Mouse (Mus musculus) hindbrain, postnatal 0 days (tissue): ENCODE measurements around the gene Nap1l4. TPM values are rescaled to one million over a fixed set of nuclear protein-coding genes. Genes with fewer than 3 reads are reported as not detected.
"Not testable (repeated sequence)": the region's sequence is repeated elsewhere in the genome, so short reads cannot be mapped to it uniquely, and the experiment has no call there.

Source experiments
- ATAC-seq: fragments of 200-750 bp; cut with Nextera tagmentation; 2 replicates; pipeline ENCODE4 v1.8.0; 2017; ENCODE audit warnings: mild to moderate bottlenecking, moderate TSS enrichment, moderate library complexity
- DNase-seq: peaks from one replicate; pipeline ENCODE4 v3.0.0-alpha.2; 2015; ENCODE audit warnings: low spot score
- H3K27ac ChIP-seq: fragments of 300-500 bp; sonication (generic); 2 replicates; pipeline ENCODE4 v1.5.1; 2014; ENCODE audit warnings: mild to moderate bottlenecking
- H3K27me3 ChIP-seq: fragments of 300-500 bp; sonication (generic); 2 replicates; pipeline ENCODE4 v1.6.1; 2014; ENCODE audit warnings: low read length, mixed read lengths; ENCODE audit not compliant: insufficient read depth
- H3K36me3 ChIP-seq: fragments of 300-500 bp; sonication (generic); 2 replicates; pipeline ENCODE4 v1.6.1; 2014; ENCODE audit warnings: low read length, mixed read lengths; ENCODE audit not compliant: insufficient read depth
- H3K4me1 ChIP-seq: fragments of 300-500 bp; sonication (generic); 2 replicates; pipeline ENCODE4 v1.6.1; 2014; ENCODE audit warnings: antibody characterized with exemption, low read length, mixed read lengths; ENCODE audit not compliant: insufficient read depth
- H3K4me2 ChIP-seq: fragments of 300-500 bp; sonication (generic); 2 replicates; pipeline ENCODE4 v1.6.1; 2014; ENCODE audit warnings: low read depth, mild to moderate bottlenecking, low read length, moderate library complexity, mixed read lengths
- H3K4me3 ChIP-seq: fragments of 300-500 bp; sonication (generic); 2 replicates; pipeline ENCODE4 v1.5.1; 2014; ENCODE audit warnings: low read length
- H3K9ac ChIP-seq: fragments of 300-500 bp; sonication (generic); replicated peaks from 2 replicates; pipeline ENCODE4 v1.6.1; 2014; ENCODE audit warnings: mild to moderate bottlenecking, low read length, moderate library complexity, mixed read lengths
- H3K9me3 ChIP-seq: fragments of 300-500 bp; sonication (generic); 2 replicates; pipeline ENCODE4 v1.6.1; 2016; ENCODE audit warnings: low read length, mixed read lengths
- CTCF ChIP-seq: IDR thresholded peaks from 2 replicates; pipeline ENCODE4 v1.5.1; 2016; ENCODE audit warnings: antibody characterized with exemption, control low read depth, low read depth
- WGBS: fragments of 180-500 bp; shearing (Covaris S2); extraction: QIAGEN DNeasy Blood & Tissue Kit; methylation state at CpG from one replicate; pipeline ENCODE4 v1.1.7; 2014; 5-methylcytosine and 5-hydroxymethylcytosine counted together
- polyA plus RNA-seq: library from polyadenylated mRNA; unstranded; fragments of >200 nt; fragmentation: Nextera tagmentation; extraction: Ambion mirVana; gene quantifications from 2 replicates; pipeline ENCODE4 v1.2.1, GENCODE M21; 2015
- total RNA-seq: library from RNA; depleted of rRNA; stranded (reverse); fragments of >200 nt; gene quantifications from 2 replicates; pipeline ENCODE4 v1.2.3, GENCODE M21; 2014

Nap1l4 gene
- total and polyA plus RNA-seq, 2 experiments from 2014 or later: 140 to 253 TPM

DNA sequence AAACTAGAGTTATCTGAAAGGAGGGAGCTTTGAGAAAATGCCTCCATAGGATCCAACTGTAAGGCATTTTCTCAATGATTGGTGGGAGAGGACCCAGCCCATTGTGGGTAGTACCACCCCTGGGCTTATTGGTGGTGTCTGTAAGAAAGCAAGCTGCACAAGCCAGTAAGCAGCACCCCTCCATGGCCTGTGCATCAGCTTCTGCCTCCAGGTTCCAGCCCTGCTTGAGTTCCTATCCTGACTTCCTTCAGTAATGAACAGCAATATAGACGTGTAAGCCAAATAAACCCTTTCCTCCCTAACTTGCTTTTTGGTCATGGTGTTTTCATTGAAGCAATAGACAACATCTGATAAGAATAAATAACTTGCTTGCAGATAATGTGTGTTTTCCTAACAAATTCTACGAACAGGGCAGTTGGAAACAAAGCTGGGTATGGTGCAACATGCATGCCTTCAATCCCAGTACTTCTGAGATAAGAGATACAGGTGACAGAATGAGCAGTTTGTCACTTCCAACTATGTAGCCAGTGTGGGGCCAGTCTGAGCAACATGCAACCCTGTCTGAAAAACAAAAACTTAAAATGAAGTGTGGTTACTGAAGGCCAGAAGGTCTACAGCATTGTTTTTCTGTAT, 798 bp upstream of the Nap1l4 start:
- peak; percentile 5 for ATAC-seq
- peak overlapping the region; percentile 54 for H3K9ac ChIP-seq
- peaks cover 8% of the 10 kb centered on the region; the same call in 1 of the 2 replicates for H3K36me3 ChIP-seq
- no peak for TF ChIP-seq CTCF
- H3K4me3 ChIP-seq: peak overlapping the region; percentile 94
- no peaks in the 10 kb centered on the region for H3K9me3 ChIP-seq
- no peak for DNase-seq
- H3K27ac ChIP-seq: peak overlapping the region; percentile 80
- 0 out of 2 replicates have a peak, but pooled peaks cover 3% of the 10 kb centered on the region for H3K4me1 ChIP-seq
- peak overlapping the region; percentile 83 for H3K4me2 ChIP-seq
- 48% methylated on average over 2 of the region's 2 CpGs for WGBS
- H3K27me3 ChIP-seq: no peaks in the 10 kb centered on the region

DNA sequence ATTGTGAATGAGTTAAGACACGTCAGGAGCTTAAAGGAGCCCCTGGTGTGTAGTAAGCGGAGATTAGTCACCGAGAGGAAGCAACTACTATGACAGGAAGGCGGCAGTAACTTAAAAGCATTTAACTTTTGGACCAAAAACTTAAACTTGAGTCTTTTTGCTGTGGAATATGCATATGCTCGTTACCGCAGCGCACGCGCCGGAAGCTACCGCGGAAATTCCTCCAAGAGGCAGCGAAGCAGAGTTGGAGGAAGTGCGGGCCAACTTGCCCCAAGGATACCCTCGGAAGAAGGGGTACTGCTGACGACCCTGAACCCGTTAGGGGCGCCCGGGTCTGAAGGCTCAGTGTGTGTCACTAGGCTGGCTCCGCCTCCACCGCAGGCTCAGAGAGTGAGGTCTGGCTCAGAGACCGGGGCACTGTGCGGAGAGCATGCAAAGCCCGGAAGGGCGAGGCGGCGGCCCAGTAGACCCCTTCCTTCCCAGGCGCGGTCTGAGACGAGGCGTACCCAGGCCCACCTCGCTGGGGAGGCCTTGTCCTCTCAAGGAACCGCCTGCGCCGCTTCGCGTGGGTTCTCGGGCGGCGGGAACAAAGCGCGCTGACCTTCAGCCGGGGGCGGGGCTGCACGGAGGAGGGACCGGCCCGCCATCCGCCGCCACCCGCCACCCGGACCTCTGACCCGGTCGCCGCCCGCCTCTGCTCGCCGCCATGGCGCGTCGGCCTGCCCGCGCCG, 510 bp downstream of the Nap1l4 start:
- 3% methylated on average over 54 of the region's 63 CpGs for WGBS
- Histone ChIP-seq H3K9ac (peak overlapping the region; percentile 85), H3K27me3 (no peaks in the 10 kb centered on the region), H3K4me2 (peak overlapping the region; percentile 84), H3K4me3 (peak overlapping the region; percentile 94), H3K4me1 (0 out of 2 replicates have a peak, but pooled peaks cover 3% of the 10 kb centered on the region), H3K27ac (peak overlapping the region; percentile 92), H3K9me3 (no peaks in the 10 kb centered on the region), H3K36me3 (no peaks in the 10 kb centered on the region)
- ATAC-seq (peak; percentile 81), DNase-seq (peak; percentile 52)
- no peak for TF ChIP-seq CTCF

DNA sequence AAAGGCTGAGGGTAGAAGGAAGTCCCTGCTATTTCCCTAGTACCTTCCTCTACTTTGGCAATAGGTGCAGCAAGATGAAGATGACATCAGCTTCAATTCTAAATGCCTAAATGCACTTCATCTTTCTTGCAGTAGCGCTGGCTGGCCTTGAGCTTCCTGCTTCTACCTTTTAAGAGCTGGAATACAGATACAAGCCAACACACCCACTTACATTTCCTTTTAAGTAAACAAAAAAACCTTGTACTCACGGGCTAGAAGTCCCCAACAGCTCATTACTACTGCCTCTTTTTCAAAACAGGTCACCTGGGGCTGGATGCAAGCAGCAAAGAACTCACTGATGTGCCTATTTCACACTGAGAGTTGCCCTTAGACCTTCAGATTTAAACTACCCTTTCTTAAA, 2.4 kb downstream of the Nap1l4 start:
- no peak for TF ChIP-seq CTCF
- Histone ChIP-seq H3K4me2 (no peak overlapping the region), H3K9ac (no peak overlapping the region), H3K27me3 (no peaks in the 10 kb centered on the region), H3K27ac (no peak overlapping the region), H3K4me3 (no peak overlapping the region), H3K36me3 (no peaks in the 10 kb centered on the region), H3K4me1 (peaks cover 3% of the 10 kb centered on the region; the same call in 1 of the 2 replicates), H3K9me3 (no peaks in the 10 kb centered on the region)
- 66% methylated on average over 2 of the region's 2 CpGs for WGBS
- ATAC-seq (no peak), DNase-seq (no peak)

DNA sequence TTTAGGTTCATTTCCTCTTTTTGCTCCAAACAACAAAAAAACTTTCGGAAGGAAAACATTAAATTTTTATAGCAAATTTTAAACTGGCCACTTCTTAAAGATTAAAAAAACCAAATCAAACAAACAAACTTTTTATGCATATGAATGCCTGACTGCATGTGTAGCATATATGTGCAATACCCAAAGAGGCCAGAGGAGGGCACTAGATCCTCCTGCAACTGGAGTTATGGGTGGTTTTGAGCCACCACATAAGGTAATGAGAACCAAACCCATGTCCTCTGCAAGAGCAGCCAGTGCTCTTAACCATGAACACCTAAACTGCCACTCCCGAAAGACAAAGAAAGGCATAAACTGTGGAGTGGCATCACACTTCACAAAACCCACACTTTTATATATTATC, 4.5 kb downstream of the Nap1l4 start:
- WGBS: 93% methylated on average over 2 of the region's 2 CpGs
- peak; percentile 69 for TF ChIP-seq CTCF
- Histone ChIP-seq H3K9ac (no peak overlapping the region), H3K27ac (no peak overlapping the region), H3K27me3 (no peaks in the 10 kb centered on the region), H3K4me1 (peaks cover 3% of the 10 kb centered on the region; the same call in 1 of the 2 replicates), H3K9me3 (no peaks in the 10 kb centered on the region), H3K4me2 (no peak overlapping the region), H3K4me3 (no peak overlapping the region), H3K36me3 (peaks cover under 1% of the 10 kb centered on the region; the same call in 1 of the 2 replicates)
- ATAC-seq: no peak
- peak; percentile 49 for DNase-seq

DNA sequence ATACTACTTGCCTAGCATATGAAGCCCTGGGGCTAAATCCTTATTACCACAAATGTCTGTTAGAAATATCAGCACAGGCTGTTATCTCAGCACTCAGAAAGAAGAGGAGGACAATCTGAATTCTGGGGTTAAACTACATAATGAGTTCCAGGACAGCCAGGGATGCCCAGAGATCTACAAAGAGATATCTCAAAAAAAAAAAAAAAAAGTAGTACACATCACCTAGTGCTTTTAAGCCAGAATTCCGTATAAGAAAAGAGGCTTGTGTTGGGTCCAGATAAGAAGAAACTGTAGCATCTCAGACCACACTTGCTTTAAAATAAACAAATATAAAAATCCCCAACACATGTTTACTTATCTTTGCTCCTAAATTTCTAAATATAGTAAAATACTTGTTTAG, 10.2 kb downstream of the Nap1l4 start:
- Histone ChIP-seq H3K9ac (no peak overlapping the region), H3K4me2 (no peak overlapping the region), H3K27me3 (no peaks in the 10 kb centered on the region), H3K9me3 (no peaks in the 10 kb centered on the region), H3K4me3 (no peak overlapping the region), H3K27ac (no peak overlapping the region), H3K4me1 (no peaks in the 10 kb centered on the region; the same call in 1 of the 2 replicates), H3K36me3 (peaks cover 47% of the 10 kb centered on the region)
- ATAC-seq (no peak), DNase-seq (no peak)
- no peak for TF ChIP-seq CTCF
- WGBS: 84% methylated on average over 1 of the region's 1 CpGs

DNA sequence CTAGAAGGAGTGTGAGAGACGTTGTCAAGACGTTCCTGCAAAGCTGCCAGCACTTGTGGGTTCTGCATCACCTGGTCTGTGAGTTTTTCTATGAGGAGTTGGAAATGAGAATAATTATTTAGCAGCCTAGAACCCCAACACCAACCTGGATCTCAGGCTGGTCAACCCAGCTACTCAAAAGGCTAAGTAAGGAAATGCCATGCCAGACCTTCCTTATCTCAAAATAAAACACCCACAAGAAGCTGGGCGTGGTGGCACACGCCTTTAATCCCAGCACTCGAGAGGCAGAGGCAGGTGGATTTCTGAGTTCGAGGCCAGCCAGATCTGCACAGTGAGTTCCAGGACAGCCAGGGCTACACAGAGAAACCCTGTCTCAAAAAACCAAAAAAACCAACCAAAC, 10.7 kb downstream of the Nap1l4 start:
- not testable (repeated sequence) for H3K9me3 ChIP-seq, DNase-seq, H3K4me1 ChIP-seq, H3K4me3 ChIP-seq, H3K4me2 ChIP-seq, H3K27me3 ChIP-seq, ATAC-seq, H3K27ac ChIP-seq, H3K9ac ChIP-seq
- peaks cover 47% of the 10 kb centered on the region for H3K36me3 ChIP-seq
- 94% methylated on average over 6 of the region's 6 CpGs for WGBS

DNA sequence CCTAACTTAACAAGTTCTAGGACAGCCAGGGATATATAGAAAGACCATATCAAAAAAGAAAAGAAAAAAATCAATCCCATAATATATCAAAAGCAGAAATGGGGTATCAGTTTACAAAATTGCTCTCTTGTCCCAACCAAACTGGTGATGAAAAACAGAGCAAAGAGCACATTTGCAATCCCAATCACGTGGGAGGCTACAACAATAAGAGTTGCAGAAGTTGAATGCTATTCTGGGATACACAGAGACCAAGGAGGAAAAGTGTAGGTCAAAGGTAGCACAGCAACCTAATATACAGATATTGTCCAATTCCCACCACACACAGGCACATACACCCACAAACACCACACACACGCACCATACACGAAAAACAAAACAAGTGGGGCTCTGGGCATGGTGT, 12.7 kb downstream of the Nap1l4 start:
- DNase-seq (no peak), ATAC-seq (no peak)
- no peak overlapping the region for H3K4me2 ChIP-seq
- no peaks in the 10 kb centered on the region for H3K9me3 ChIP-seq
- H3K4me3 ChIP-seq: no peak overlapping the region
- no peak for TF ChIP-seq CTCF
- H3K27me3 ChIP-seq: no peaks in the 10 kb centered on the region
- no peaks in the 10 kb centered on the region for H3K4me1 ChIP-seq
- H3K36me3 ChIP-seq: peaks cover 60% of the 10 kb centered on the region
- WGBS: 96% methylated on average over 3 of the region's 3 CpGs
- H3K27ac ChIP-seq: no peak overlapping the region
- H3K9ac ChIP-seq: no peak overlapping the region
